Mouse (Mus musculus): Measurements from ENCODE around the gene Kcnip4.

- TF ChIP-seq CTCF (IDR thresholded peaks at IDR 0.05; ENCODE audit: low read depth), result no peak
- no peak for TF ChIP-seq EP300 (IDR thresholded peaks at IDR 0.05; ENCODE audit: low read depth)
These were observed 978.9 kb downstream of the Kcnip4 start for GRCm38 (mm10) chr5:48545825-48546224.

Data from liver, postnatal 0 days (tissue).